Comparison of ENCODE assay signal across 8 mouse cellular contexts in genomic region chr10:18022312-18022711, GRCm38 (mm10). TPM values are rescaled to one million over a fixed set of nuclear protein-coding genes. Genes with fewer than 3 reads are reported as not detected.
DNase-seq lines count a peak whose midpoint lies in the region; ATAC-seq lines count a peak whose summit lies in the region.

No protein-coding gene starts in this region.

- ATAC-seq in hindbrain, embryonic 14.5 days (ENCODE audit: low FRiP score): peak; percentile 87

- H3K4me3 ChIP-seq in hindbrain, embryonic 14.5 days (replicated peaks; ENCODE audit: low read length): peak overlapping the region; percentile 70
- H3K4me3 ChIP-seq in macrophage (ENCODE audit: inconsistent target): peak overlapping the region; percentile 90

- H3K9me3 ChIP-seq in hindbrain, embryonic 14.5 days (ENCODE audit: control insufficient read depth, low read length): no peaks in the 10 kb centered on the region

- 0 out of 2 replicates have a peak, but pooled peaks cover 6% of the 10 kb centered on the region for H3K4me1 ChIP-seq in hindbrain, embryonic 14.5 days (replicated peaks; ENCODE audit: control insufficient read depth, insufficient read depth, low read length)

- H3K79me2 ChIP-seq in macrophage (ENCODE audit: inconsistent target): peaks cover 53% of the 10 kb centered on the region

- peaks cover 12% of the 10 kb centered on the region for H3K36me3 ChIP-seq in hindbrain, embryonic 14.5 days (replicated peaks; ENCODE audit: control insufficient read depth, insufficient read depth)
- H3K36me3 ChIP-seq in macrophage (ENCODE audit: inconsistent target): peaks cover 13% of the 10 kb centered on the region; the same call in 1 of the 2 replicates

- H3K9ac ChIP-seq in hindbrain, embryonic 14.5 days: peak overlapping the region; percentile 94

- H3K27me3 ChIP-seq in hindbrain, embryonic 14.5 days (ENCODE audit: control insufficient read depth, insufficient read depth, low read length): no peaks in the 10 kb centered on the region

- peak overlapping the region; percentile 62 for H3K4me2 ChIP-seq in hindbrain, embryonic 14.5 days (replicated peaks)

- DNase-seq in ZHBTc4 (ENCODE audit: low read depth, low spot score): peak; percentile 59
- peak; percentile 17 to 20 for DNase-seq in cerebellum, postnatal 36 days
- peak; percentile 57 to 59 for DNase-seq in frontal cortex, postnatal 36 days (ENCODE audit: low spot score in 2 of 2)
- peak; percentile 72 for DNase-seq in hindbrain, embryonic 14.5 days (ENCODE audit: low spot score)
- DNase-seq in left cerebral cortex, adult 18-20 months (ENCODE audit: low spot score in 2 of 2): peak; percentile 48 to 51
- peak; percentile 49 for DNase-seq in right cerebral cortex, adult 18-20 months
- DNase-seq in urinary bladder, postnatal 25 days (ENCODE audit: low spot score): peak; percentile 60

- H3K27ac ChIP-seq in hindbrain, embryonic 14.5 days: peak overlapping the region; percentile 92
- peak overlapping the region; percentile 86 for H3K27ac ChIP-seq in macrophage

- 0% methylated on average over 21 of the region's 21 CpGs for WGBS in hindbrain, embryonic 14.5 days
- under 1% methylated on average over 21 of the region's 21 CpGs for WGBS in macrophage (ENCODE audit: missing documents)

RNA-seq across cellular contexts. Expression of gene Abracl, which starts 0.8 kb away (rescaled TPM):
- polyA plus RNA-seq in hindbrain, embryonic 14.5 days (2014; fragmentation: Nextera tagmentation; extraction: Ambion mirVana): 50.7 and 70.4 TPM in 2 replicates
- 10 to 100 TPM; 16.9 to 24.1 TPM for total RNA-seq in left cerebral cortex, adult 18-20 months (2021)
- 100 to 1,000 TPM in 4 of 26 experiments, 10 to 100 TPM in 22; 10.5 to 239 (median 57.1) TPM for total RNA-seq in macrophage (2018; cell fraction: chromatin; rRNA removed)
- 100 to 1,000 TPM; 116 to 314 (median 173) TPM for total RNA-seq in macrophage (2018; cell fraction: cytosol; rRNA removed)
- 100 to 1,000 TPM in 14 of 26 experiments, 10 to 100 TPM in 12; 38.8 to 283 (median 110) TPM for total RNA-seq in macrophage (2018; cell fraction: nucleus; rRNA removed)
- polyA plus RNA-seq in macrophage (2018): 133 to 163 TPM (median 154 TPM) in 3 replicates

RNA-seq across cellular contexts. Expression of gene Reps1, which starts 33.3 kb away (rescaled TPM):
- 22.5 and 25.2 TPM in 2 replicates for polyA plus RNA-seq in hindbrain, embryonic 14.5 days (2014; fragmentation: Nextera tagmentation; extraction: Ambion mirVana)
- 10 to 100 TPM; 64.3 to 71.3 TPM for total RNA-seq in left cerebral cortex, adult 18-20 months (2021)
- 100 to 1,000 TPM in 16 of 26 experiments, 10 to 100 TPM in 10; 75.3 to 236 (median 110) TPM for total RNA-seq in macrophage (2018; cell fraction: chromatin; rRNA removed)
- total RNA-seq in macrophage (2018; cell fraction: cytosol; rRNA removed): 10 to 100 TPM; 25.1 to 71.1 (median 38.0) TPM
- total RNA-seq in macrophage (2018; cell fraction: nucleus; rRNA removed): 100 to 1,000 TPM in 7 of 26 experiments, 10 to 100 TPM in 19; 63.7 to 206 (median 82.0) TPM
- 21.5 to 32.9 TPM (median 28.9 TPM) in 3 replicates for polyA plus RNA-seq in macrophage (2018)

Comparison
In these comparisons a context has a peak if more than half of its experiments do, and no peak if none do; other contexts are left out.
1. Peak in every context shown above with its lines: DNase-seq, ATAC-seq, H3K4me3 ChIP-seq and H3K27ac ChIP-seq.
2. DNase-seq: peak in every context shown above with its lines; median percentile 72 in hindbrain, embryonic 14.5 days; 60 in urinary bladder, postnatal 25 days; 59 in ZHBTc4; 58 in frontal cortex, postnatal 36 days; 50 in left cerebral cortex, adult 18-20 months; 49 in right cerebral cortex, adult 18-20 months; 18 in cerebellum, postnatal 36 days.